Mouse (Mus musculus) cerebellum, adult 2 months (tissue): ENCODE results near the gene Dnajb7.

ENCODE experiments used
- CTCF ChIP-seq: fragments of 200-500 bp; IDR thresholded peaks from 2 replicates; pipeline ENCODE4 v1.5.1; 2011; ENCODE audit warnings: low read depth, mild to moderate bottlenecking, control low read depth, low read length, moderate library complexity, borderline replicate concordance; ENCODE audit not compliant: insufficient read depth
- POLR2A ChIP-seq: fragments of 200-500 bp; IDR thresholded peaks from 2 replicates; pipeline ENCODE4 v1.6.1; 2011; ENCODE audit warnings: low read length, control low read depth, borderline replicate concordance; ENCODE audit not compliant: insufficient read depth

GRCm38 (mm10) chr15:81408199-81408598 is at the start of gene Dnajb7:
- TF ChIP-seq CTCF (no peak), POLR2A (no peak)
